Mouse (Mus musculus) embryo, embryonic 9.5 days (tissue): ENCODE measurements around the gene Cubn.

Experiments
- DNase-seq: peaks from one replicate; pipeline ENCODE4 v3.0.0-alpha.2; 2017; ENCODE audit errors: extremely low spot score

Cubn gene

DNA sequence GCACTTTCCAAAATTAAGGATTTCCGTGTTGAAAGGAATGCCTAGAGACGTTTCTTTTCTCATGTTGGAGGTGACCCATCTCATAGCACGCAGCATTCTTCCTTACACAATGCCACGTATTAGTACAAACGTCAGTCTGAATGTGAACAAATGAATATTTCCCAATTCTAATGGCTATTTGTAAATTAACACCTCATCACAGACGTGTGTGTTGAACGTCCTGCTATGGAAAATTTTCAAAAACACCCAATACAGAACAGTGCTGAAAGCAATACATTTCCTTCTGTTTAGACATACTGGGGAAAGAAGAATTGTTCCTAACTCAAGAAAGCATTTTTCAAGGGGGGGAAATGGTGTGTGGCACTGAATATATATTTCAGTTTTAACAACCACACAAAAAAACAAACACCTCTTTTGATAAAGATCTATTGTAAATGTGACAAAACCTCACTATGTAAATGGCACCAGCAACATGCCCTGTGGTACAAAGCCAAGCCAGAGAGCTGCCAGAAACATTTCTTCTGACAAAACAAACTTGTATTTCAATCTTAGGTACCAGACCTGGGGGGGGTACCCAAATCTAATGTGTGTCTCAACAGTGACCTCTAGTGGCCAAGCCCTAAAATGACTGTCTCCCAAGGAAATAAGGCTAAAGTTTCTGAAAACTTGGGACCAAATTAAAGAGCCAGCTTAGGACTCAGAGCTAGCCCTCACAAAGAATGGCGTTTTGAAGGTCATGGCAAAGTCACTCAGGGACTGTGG, 254.3 kb downstream of the Cubn start:
- DNase-seq: peak; percentile 54

DNA sequence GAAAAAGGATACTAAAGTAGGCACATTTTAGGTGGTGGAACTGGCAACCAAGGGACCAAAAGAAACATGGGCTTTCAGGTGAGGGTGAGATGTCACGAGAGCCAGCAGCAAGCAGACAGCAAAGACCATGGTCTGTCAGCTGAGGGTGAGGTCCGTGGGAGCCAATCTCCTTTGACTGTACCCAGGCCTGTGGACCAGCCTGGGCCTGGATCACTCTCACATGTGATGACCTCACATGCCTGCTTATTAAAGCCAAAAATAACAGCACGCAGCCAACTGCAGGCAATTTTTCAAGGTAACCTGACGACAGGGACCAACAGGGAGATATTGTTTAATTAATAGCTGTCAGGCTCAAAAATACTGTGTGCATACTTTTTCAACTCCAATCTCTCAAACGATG, 255.9 kb downstream of the Cubn start:
- no peak for DNase-seq

DNA sequence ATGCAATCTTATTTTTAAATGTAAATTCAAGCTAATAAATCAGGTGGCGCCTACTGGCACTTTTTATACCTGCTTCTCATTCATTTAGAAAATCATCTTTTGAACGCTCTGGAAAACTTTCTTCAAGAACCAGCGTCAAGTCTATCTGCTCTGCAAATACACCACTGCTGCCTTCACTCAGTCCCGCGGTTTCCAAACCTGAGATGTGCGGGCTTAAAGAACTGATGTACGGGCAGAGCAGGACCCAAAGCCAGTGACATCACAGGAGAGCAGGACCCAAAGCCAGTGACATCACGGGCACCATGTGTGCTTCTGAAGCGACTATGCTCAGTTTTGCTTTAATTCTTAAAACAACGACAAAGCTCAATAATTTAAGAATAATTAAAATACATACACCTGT, 256.8 kb downstream of the Cubn start:
- no peak for DNase-seq

DNA sequence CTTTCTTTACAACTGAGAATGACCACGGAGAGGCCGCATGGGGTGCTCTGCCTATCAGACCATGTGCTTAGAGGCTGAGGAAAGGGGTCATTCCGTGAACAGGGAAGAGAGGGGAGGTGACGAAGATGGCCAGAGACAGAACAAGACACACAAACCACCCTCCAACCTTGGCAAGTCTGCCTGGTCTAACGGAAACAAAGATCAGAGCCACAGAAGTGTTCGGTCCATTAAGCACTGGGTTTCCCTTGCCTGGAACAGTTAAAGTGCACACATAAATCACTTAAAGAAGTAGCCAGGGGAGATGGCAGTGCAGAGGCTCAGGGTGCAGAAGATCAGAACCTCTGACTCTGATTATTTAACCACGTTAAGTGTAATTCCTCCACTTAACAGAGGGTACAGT, 257.7 kb downstream of the Cubn start:
- DNase-seq: peak; percentile 46

DNA sequence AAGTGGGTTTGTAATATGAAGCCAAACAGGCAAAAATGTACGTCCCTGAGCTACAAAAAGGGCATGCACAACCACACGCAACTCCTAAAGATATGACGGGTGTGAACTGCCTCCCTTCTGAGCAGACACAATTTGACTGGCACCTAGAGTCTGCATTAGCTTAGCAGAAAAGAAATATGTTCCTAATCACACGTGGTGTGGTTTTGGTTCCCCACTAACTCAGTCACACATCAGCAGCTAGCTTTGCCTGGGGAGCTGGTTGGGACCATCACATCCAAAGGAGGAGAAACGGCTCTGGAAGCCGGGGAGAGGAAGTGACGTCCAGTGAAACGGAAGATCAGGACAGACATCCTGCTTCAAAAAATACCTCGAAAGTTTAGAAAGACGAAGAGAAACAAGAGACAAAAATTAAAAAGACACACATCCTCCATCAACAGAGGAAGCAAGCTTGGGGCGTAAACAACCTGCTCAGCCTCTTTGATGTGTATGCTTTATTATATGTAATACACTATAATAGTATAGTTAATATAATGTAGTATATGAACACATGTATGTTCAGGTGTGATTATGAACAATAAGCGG, 258.3 kb downstream of the Cubn start:
- no peak for DNase-seq

DNA sequence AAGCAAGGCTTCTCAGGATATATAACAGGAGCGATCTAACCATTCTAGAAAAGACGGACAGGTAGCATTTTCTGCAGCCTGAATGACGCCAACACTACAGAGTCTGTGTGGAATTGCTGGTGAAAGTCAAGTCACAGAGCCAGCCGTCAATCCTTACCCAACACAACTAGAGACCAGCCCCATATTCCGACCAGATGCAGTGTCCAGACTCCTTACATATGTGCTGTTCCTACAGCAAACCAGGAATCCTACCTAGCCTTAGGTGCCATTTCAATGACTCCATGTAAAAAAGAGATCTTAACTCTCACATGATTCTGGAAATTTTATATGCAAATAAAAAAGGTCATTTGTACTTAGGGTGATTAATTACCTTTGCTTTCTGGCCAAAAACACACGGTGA, 259.3 kb downstream of the Cubn start:
- no peak for DNase-seq

DNA sequence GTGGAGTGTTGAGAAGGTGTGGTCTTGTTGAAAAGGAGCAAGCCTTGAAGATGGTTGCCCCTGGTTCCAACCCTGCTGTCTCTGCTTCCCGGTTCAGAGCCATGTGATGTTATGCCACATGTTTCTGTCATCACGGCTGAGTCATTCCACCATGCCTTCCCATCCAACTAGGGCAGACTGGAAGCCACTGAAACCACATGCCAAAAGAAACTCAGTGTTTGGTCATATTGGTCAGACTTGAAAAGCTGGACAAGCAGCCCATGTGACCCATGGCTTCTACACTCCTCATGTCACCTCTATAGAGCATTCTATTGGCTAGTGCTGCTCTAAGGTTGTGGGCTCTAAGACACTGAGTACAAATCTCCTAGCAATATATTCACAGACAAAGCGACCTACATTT, 261.9 kb downstream of the Cubn start:
- no peak for DNase-seq
